Mouse (Mus musculus) lung, adult 2 months (tissue): ENCODE data around the gene Map2k6.

Experiments
- CTCF ChIP-seq: fragments of 200-500 bp; IDR thresholded peaks from 2 replicates; pipeline ENCODE4 v1.5.1; 2011; ENCODE audit warnings: mild to moderate bottlenecking, low read length, control low read depth; ENCODE audit not compliant: insufficient read depth
- POLR2A ChIP-seq: fragments of 200-500 bp; IDR thresholded peaks from 2 replicates; pipeline ENCODE4 v1.6.1; 2011; ENCODE audit warnings: low read depth, mild to moderate bottlenecking, control low read depth, low read length, borderline replicate concordance; ENCODE audit errors: extremely low read depth

GRCm38 (mm10) chr11:110496061-110496446 is 97.1 kb downstream of the Map2k6 start:
- TF ChIP-seq CTCF (peak; percentile 61), POLR2A (no peak)
